Mouse (Mus musculus) spleen, postnatal 4 days (tissue): ENCODE measurements at regions not wholly inside any gene's neighbourhood (a gene's known extent, or its start where the extent isn't known, plus 50 kb on each side); places are given as distances from the start of the nearest gene placed in this dataset.

Experiments
- DNase-seq, 2 experiments: peaks; one replicate each; pipeline ENCODE4 v3.0.0; 2022; ENCODE audit warnings: low spot score in 2 of 2

DNA sequence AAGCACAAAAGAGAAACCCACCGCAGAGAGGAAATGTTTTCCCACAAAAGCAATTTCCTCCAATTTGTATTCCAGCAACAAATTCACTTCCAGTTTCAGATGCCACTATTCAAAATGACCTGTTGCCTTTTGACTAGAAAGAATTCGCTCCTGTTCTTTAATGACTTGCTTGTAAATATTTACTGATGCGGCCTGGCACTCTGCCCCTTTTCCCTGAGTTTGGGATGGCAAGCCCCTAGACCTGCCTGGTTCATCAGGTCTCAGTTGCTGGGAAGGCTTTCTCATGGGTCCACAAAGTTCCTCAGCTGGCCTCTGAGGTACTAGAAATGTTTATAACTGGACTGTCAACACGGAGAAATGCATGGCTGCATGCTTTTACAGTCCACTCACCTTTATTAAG is 161.7 kb upstream of the Phactr1 start:
- no peak for DNase-seq

DNA sequence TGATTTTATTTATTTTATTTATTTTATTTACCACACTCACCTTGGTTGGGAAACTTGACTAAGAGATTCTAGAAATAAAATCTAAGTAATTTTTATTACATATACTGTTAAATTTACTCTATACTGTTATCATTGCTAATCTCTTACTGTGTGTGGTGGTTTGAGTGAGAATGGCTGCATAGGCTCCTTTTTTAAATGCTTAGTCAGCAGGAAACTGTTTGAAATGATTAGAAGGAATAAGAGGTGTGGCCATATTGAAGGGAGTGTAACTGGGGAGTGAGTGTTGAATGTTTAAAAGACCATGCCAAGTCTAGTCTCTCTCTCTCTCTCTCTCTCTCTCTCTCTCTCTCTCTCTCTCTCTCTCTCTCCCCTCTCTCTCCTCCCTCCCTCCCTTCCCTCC is 157.9 kb upstream of the Phactr1 start:
- DNase-seq: no peak

DNA sequence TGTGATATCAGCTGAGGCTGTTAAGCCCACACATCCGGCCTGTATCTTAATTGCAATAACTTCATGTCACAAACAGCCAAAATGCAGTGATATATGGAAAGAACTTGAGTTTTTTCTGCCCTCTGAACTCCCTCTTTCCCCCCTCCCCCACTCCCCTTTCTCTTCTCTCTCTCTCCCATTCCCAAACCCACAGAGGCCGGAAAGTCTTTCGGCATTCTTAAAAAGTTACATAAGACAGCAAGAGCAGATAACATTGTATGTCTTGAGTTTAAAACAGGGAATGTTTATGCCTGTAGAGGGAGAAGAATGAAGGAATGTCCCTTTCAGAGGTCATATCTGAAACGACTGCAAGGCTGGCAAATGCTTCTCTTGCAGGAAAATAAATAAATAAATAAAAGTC is 154.3 kb upstream of the Phactr1 start:
- DNase-seq: no peak

DNA sequence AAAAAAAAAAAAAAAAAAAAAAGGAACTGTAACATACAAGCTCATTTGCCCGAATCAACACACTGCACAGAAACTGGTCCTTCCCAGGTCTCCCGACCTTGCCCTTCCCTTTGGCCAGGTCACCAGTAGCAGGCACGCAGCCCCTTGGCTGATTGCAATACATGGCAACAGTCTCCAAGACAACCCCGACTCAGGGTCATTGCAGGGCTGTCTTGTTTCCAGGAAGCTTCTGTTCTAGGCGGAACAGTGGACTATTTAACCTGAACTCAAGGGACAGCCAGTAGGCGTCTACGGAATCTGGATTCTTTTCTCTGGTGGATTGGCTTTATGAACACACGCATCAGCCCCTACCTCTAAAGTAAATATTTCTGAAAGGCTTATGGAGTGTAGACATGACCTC is 153.5 kb upstream of the Phactr1 start:
- no peak for DNase-seq

DNA sequence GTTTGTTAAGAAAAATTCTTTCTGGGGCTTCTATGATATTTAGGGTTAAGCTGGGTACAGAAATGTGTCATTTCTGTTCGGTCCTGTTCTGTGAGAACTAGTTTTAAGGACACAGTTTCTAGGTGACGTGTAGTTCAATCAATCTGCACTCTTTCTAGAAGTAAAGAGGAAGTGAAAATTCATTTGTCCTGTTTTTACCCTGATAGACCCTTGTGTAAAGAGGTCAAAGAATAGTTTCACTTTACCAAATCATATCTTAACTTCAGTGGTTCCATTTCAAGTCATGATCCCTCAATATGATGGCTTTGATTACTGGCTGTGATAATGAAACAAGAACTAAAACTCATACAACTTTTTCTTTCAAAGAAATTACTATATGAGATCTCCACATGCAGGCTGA is 152.3 kb upstream of the Phactr1 start:
- DNase-seq: no peak

DNA sequence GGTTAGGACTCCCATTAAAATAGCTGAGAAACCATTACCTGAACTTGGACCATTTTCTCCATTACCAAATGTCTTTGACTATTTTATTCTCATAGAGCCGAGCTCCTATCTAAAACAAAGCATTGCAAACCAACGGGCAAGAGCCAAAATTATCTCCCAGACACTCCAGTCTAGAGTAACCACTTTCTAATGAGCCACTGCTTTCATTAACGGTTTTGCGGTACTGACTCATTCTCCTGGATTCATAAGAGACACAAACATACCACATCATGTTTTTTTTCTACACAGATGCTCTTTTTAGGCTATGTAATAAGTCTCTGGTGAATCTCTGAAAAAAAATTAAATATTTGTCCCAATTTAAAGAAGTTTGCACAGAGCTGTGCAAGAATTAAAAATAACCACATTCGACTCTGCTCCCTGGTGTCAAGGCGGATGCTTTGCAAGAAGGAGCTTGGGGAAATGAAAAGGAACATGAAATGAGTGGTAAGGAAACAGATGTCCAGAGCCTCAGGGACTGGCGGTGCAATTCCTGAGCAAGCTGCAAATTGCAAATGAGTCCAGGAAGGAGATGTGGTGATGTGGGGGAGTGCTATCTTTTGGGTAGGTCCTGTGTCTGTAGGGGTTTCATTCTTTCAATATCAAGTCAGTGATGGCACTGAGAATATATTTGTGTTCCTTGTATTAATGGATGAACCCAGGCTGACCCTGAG is 143.8 kb upstream of the Phactr1 start:
- DNase-seq: no peak

DNA sequence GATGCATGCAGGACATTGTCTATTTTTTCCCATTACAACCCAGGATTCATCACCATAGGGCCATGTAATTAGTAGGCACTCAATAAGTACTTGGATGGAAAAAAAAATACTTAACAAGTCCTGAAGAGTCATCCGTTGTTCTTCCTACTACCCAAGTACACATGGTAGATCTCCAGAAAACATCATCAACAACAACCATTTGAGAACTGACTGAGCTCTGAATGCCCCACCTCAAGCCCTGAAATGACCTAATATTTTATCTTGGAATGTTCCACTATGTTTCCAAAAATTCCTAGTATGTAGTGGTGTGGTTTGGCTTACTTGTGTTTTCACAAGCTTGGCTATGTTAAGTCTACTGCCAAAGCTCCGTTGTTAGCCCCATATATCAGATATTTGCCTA is 142.4 kb upstream of the Phactr1 start:
- DNase-seq: no peak

DNA sequence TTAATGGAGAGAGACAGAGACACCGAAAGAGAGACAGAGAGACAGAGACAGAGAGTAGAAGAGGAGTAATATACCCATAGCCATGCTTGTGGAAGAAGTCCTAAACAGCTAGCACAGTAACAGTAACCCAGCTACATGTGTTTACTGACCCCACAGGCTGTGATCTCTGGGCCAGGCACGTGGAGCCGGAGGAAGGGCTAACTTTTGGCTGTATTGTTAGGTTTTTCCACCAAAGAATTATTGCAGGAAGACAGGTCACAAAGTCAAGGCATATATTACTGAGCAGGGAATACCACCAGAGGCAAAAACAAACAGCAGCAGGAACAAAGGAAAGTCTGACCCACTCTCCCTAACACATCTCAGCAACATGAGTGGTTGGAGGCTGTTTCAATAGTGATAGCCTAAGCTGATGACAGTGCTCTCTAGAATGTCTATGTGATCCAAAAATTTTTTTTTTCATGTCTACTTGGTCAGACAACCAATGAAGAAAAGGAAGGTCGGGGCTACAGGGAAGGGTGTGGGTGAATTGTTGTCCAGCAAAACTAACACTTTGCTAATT is 135.8 kb upstream of the Phactr1 start:
- no peak for DNase-seq

DNA sequence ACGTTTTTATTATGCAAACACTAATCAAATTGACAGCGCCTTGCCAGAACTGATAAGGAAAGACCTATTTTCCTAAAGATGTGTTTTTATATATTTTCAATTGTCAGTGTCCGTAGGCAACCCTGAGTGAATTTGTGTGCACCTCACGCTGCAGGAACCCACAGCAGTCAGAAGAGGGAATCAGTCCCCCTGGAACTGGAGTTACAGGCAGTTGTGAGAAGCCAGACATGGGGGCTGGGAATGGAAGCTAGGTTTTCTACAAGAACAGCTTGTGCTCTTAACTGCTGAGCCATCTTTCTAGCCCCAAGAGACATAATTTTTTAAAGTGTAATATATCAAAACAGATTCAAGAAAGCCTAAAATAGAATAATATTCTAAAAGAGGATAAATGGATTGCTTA is 134.0 kb upstream of the Phactr1 start:
- DNase-seq: no peak

DNA sequence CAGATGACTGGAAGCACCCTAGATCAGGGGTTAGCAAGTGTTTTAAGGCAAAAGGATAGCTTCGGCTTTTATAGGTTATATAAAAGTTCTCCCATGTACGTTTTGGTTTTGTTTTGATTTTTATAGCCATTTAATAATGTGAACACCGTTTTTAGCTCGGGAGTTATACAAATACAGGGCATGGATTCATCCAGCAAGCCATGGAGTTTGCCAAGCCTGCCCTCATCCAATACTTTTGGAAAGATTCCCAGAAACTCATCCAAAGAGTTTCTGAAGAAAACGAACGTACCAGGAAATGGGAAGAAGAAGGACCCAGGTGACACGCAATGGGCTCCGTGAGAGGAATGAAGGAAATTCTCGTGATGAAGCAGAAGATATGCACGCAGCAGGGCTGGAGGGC is 133.6 kb upstream of the Phactr1 start:
- DNase-seq: no peak

DNA sequence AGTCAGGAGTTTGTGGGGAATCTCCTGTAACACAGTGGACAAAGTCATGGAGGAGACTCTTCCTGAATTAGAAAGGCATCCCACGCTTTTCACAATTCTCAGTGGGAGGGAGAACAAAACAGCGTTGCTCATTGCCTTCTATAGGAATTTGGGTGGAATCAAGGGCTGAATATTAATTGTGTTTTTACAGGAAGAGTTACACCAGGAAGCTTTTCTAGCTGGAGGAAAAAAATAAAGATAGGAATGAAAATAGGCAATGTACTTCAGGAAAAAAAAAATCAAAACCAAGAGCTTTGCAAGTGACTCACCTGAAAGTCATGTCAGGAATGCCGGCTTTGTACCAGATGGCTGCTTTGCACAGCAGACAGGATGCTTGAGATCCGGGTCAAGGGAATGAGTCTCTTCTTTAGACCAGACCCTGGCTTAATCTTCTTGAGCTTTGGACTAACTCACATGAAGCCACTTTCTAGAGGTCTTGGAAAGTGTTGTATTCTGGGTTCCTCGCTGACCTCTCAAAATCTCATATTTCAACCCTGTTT is 131.3 kb upstream of the Phactr1 start:
- DNase-seq: no peak

DNA sequence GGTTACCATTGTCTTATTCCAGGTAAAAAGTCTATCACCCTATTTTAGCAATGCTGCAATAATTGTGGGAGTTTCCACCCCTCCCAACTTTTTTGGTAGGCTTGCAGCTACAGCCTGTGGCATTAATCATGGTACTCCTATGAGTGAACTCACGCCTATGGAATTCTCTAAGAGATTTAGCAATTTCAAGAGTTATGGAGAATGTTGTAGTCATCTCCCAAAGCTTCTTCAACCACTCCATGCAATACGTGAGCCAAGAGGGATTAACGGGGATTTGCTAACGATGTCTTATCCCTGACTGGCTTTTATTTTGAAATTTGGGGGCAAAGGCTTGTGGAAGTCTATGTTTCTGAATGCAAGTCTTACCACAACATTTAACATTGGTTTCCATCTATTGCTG is 125.5 kb upstream of the Phactr1 start:
- DNase-seq: no peak

DNA sequence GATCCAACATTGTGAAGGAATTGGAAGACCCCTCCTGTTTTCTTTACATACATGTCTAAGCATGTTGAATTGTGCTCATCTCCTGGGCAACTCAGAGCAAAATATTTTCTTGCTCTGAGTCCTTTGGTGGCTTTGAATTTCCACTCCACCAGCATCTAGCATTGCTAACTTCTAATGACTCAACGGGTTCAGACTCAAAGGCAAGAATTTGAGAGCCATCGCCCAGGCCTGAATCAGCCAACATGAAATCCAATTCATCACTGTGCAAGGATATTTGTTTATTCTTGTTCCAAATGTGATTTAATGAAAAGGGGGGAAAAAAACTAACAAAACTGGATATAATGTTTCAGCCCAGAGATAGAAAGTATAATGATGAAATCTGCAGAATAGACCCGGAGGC is 121.9 kb upstream of the Phactr1 start:
- DNase-seq: no peak

DNA sequence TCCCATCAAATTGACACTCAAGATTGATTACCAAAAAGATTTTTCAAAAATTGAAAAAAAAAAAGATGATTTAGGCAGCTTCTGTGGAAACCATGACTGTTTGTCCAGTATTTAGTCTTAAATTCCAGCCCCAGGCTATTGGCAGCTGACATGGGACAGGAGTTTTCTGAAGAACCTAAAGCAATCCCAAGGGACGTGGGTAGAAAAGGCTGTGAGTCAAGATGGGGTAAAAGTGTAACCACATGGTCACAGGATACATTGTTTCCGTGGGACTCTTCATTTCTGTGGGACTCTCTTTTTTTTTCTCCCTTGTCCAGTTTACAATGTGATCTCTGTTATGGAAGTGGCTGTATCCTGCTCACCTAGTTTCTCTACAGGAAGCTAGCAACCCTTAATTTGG is 119.0 kb upstream of the Phactr1 start:
- DNase-seq: no peak

DNA sequence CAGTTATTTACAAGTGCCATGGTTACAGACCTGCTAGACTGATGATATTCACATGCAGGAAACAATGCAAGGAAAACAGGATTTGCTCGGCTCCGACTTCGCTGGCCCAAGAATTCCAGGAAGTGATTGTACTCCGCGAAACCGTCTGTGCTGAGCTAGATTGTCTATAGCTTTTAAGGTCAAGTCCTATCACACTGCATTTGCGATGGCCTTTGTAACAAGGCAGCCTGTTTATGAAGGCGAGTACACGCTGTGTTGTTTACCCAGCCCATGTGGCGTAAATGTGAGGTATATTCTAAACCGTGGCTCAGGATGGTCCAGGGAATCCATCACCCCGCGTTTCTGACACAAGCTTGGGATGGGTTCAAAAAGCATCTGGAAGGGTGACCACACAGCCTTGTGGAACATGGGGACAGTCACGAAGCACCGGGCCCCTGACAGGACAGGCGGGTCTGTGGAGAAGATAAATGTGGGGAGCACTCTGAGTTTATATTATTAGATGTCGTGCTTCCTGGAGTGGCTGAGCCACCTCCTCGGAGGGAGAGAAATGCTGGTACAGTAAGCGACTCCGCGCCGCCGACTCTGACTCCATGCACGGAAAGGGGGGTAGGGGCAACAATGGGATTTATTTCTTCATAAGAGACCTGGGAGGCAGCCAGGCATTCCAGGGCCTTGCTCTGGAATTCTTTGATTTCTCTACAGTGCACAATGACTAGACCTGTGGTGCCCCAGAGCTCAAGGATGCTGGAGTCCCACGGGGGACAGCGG is 114.9 kb upstream of the Phactr1 start:
- DNase-seq: no peak

DNA sequence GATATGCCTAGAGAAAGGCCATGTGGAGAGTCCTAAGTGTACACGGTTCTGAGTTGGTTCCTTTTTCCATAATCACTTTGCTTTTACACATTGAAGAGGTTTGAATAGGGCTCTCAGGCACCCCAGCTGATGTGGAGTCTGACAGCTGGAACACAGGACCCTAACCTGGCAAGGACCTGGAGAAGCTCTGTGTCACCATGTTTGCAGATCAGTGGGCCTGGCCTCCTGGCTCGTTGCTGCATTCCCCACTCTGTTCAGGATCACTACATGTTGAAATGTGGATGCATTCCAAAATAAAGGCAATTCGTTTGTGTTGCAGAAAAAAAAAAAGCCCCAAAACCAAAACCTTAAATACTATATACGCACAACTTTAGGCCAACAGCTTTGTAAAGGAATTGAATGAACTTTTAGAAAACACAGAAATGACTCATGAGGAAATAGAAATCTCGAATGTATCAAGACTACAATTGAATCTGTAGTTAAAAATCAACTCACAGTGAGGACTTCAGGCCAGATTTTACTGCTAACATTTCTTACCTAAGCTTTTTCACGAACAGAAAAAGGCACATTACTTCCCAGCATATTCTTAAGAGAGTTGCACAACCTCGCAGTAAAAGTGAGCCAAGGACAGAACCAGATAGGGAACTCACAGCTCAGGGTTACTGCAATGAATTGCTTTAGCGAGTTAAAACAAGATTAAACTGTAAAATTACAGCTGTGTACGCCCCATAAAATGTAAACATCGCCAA is 109.6 kb upstream of the Phactr1 start:
- no peak for DNase-seq

DNA sequence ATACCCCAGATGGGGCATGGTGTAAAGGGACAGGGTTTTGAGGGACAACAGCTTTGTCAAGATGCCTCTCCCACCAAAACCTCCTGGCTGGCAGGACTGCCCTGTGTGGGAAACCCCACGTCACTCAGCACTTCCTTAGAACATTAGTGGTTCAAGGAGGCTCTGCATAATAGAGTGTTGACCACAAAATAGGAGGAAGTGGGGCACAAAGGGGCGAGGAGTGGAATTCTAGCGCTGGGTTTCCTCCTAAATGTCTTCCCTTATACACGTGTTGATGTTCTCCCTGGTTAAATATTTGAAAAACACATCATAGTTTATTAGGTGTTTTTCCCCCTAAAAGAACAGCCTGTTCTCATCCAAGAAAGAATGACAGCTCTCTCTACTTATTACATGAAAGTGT is 106.2 kb upstream of the Phactr1 start:
- DNase-seq: no peak

DNA sequence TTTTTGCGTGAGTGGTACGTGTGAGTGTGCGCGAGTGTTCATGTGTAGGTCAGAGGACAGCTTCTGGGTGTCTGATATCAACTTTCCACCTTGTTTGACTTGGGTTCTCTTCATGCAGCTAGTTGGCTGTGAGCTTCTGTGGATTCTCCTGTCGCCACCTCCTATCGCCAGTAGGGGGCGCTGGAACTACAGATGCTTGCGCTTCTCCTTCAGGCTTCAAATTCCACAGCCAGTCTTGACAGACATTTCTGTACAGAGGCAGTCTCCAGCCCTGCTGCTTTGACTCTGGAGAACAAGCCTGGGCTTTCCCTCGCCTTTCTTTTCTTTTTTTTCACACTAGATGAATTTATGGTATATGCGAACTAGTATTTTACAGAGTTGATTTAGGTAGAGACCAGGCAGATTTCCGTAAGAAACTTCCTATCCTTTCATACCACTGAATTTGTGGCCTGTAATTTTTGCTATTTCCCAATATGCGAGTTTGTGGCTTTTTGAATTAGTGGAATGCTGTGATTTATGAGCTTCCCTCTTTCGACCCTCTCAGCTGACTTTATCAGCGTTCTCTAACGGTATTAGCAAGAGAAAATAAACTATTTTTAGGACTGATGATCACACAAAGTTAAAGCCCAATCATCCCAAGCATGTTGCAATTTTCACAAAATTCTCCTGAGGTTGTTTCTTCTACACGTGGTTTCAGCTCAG is 104.5 kb upstream of the Phactr1 start:
- peak; percentile 19 to 75 for DNase-seq

DNA sequence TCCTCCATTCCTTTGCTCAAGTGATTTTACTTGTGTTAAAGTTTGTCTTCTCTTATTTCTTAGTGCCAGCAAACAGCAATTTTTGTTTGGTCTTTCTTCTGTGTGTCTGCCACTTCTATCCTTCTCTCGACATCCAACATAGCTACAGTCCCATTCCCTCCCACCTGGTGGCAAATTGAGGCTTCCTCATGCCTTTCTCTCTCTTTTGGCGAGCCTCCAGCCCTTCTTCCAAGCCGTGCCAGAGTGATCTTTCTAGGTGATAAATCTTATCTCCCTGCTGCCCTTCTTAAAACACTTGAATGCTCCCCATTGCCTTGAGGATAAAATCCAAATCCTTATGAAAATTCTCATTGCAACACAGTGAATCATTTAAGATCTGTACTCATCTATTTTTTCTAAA is 101.0 kb upstream of the Phactr1 start:
- no peak for DNase-seq

DNA sequence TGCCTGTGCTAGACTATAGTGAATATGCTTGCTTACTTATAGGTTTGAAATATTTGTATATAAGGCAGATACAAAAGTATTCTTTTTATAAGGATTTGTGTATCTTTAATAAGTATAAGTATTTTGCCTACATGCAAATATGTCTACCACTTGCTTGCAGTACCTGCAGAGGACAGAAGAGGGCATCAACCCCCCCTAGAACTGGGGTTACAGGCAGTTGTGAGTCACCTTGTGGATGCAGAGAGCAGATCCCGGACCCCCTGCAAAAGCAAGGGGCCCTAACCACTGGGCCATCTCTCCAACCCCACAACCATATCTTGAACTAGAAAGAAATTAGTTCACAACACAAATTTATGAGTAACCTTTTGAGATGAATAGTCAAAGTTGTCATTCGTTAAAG is 91.3 kb upstream of the Phactr1 start:
- DNase-seq: no peak

DNA sequence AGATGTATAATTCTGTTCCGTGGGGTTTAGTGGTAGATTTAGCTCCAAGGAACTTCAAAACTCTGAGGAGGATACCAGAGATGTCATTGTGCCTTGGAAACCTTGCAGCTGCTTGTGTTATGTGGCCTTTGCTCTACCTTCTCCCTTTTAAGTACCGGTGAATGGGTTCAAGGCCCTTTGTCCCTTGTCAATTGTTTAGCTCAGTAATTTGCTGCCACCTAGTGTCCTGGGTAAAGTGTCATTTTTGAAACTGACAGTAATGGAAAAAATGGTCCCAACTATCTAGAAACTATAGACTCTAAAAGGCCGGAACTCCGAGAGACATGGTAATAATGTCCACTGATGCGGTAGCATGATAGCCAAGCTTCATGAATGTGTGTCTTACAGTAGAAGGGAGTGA is 90.8 kb upstream of the Phactr1 start:
- no peak for DNase-seq

DNA sequence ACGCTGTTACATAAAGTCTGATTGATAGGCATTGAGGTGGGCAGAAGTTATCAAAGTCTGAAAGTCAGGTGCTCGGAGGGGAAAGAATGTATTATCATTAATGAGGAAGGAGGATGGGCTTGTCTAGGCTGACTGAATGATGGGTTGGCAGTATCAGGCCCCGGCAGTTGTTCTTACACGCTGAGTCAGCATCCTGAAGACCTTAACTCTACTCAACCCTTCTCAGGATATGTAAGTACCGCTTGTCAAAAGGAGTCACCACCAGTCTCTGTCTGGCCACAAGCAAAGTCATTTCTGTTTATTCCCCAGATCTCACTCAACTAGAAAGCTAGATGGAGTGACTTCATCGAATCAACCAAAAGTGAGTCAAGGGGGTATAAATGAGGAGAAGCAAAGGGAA is 90.0 kb upstream of the Phactr1 start:
- DNase-seq: no peak
